Mouse (Mus musculus): ENCODE measurements around the gene Gpatch2.

Gene Gpatch2

DNA sequence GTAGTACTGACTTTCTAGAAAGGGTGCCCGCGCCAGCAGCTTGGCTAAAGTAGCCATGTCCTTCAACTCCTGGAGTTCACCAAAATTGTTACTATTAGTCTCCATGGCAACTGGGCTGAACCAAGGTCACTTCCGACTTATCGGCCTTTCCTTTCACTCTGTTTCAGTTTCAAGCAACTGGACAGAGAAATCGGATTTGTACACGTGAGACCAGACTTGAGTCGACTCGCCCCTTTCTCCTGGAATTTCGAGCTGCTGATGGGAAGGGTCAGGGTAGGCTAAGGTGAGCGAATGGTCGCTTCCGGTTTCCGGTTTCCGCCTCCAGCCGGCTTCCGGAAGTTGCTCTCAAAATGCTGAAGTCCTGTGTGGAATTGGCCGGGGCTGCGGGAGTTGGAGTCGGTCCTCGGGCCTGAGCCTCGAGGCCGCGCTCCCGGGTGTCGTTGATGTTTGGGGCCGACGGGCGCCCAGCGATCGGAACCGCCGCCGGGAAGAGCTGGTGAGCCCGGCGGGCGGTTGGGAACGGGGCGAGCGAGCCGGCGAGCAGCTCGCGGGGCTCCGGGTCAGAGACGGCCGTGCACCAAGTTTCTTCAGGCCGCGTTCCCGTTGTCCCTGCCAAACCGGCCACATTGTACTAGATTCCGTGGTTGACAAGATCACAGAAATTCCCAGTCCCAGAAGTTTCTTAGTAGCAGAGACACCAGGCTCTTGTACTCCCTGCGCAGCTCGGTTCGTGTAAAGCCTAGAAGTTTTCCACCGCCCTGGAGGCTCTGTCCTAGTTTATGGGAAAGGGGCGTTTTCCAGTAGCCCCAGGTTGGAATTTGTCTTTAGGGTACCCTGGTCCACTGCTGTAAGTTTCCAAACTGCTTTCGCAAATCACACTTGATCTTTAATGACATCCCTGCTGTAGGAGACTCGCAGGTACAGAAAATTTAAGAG lies at the start of gene Gpatch2, which contains the start of gene Spata17:
Gene Gpatch2, plus strand, starts transcription at position 328 of the 936 bp plus-strand sequence.
Gene Spata17, minus strand, starts transcription at position 285 of the 936 bp plus-strand sequence.
- in situ Hi-C loops (cut with MboI, MseI): loop anchor here (25.0 kb wide), 1 partner anchor 2003 kb away; the partner anchor contains the start of gene Rab3gap2

GRCm38 (mm10) chr1:187169646-187170045 lies 45.7 kb upstream of the Gpatch2 start:
- in situ Hi-C loops (cut with MboI, MseI): no loop called here

- in situ Hi-C loops (cut with MboI, MseI): no loop called here
Observed at GRCm38 (mm10) chr1:187170361-187170760, 44.9 kb upstream of the Gpatch2 start.

DNA sequence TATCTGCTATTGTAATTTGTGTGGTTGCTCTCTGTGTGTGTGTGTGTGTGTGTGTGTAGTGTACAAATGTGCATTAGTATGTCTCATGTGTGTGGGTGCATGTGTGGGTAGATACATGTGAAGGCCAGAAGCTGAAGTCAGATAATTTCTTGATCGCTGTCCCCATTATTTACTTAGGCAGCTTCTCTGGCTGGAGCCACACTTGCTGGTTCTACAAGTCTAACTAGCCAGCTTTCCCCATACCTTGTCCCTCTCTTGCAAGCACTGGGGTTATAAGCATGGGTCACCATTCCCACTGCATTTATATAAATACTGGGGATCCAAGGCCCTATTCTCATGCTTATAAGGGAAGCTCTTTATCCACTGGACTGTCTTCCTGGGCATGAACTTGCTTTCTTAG lies 39.3 kb upstream of the Gpatch2 start:
- in situ Hi-C loops (cut with MboI, MseI): no loop called here

GRCm38 (mm10) chr1:187178546-187178945 lies 36.8 kb upstream of the Gpatch2 start:
- in situ Hi-C loops (cut with MboI, MseI): no loop called here

DNA sequence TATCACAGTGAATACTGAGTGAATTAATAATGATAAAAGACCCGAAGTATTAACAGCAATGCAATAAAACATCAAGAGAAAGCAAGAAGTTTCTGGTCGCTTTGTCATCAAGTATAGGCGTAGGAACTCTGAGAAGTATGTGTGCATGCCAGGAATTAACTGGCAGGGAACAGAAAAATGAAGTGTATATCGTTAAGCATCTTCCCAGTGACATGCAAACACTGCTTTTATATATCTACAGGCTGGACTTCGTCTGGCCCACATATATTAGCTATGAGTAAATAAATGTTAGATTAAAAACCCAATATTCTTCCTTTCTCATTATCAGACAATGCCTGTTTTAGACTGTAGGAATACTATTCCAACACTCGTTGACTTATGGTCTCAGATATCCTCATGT lies 9.8 kb upstream of the Gpatch2 start:
- in situ Hi-C loops (cut with MboI, MseI): loop anchor here (25.0 kb wide), 1 partner anchor 1993 kb away; the partner anchor contains the start of gene Rab3gap2

DNA sequence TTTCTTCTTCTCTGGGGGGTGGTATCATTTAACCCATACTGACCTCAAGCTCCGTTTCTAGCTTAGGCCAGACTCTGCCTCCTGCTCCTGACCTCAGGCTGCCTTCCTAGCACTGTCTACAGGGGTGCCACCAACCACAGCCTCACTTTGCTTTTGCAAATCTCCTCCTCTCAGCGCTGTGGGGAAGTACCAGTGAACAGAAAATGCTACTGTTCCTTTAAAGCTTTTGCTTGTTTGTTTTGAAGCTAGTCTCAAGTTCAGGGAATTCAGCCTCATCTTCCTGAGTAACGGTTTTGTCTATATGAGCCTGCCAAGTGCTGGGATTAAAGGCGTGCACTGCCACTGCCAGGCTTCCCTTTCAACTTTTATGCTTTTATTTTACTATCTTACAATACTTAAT lies 5.8 kb upstream of the Gpatch2 start:
- in situ Hi-C loops (cut with MboI, MseI): loop anchor here (25.0 kb wide), 1 partner anchor 1997 kb away; the partner anchor contains the start of gene Rab3gap2

DNA sequence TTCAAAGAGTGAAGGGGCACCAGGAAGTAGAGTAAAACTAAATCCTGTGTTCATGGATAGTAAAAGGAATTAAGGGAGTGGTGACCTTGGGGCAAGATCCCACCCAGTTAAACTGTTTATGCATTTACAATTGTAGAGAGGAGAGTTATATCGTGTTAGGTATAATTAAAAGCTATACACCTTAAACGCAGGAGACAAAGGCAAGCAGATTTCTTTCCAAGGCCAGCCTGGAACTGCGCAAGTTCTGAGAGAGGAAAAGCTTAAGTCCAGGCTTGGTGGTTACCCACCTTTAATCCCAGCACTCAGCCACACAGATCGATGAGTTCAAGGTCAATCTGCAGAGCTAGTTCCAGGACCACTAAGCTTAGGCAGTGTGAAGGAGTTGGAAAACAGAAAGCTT lies 4.6 kb upstream of the Gpatch2 start:
- in situ Hi-C loops (cut with MboI, MseI): loop anchor here (5.0 to 25.0 kb wide), 2 partner anchors 463 to 1998 kb away; partner anchors contain the start of genes Rab3gap2 and Rrp15

- in situ Hi-C loops (cut with MboI, MseI): loop anchor here (25.0 kb wide), 1 partner anchor 2005 kb away; the partner anchor contains the start of gene Rab3gap2
Observed at GRCm38 (mm10) chr1:187216620-187217410, 1.5 kb downstream of the Gpatch2 start.

DNA sequence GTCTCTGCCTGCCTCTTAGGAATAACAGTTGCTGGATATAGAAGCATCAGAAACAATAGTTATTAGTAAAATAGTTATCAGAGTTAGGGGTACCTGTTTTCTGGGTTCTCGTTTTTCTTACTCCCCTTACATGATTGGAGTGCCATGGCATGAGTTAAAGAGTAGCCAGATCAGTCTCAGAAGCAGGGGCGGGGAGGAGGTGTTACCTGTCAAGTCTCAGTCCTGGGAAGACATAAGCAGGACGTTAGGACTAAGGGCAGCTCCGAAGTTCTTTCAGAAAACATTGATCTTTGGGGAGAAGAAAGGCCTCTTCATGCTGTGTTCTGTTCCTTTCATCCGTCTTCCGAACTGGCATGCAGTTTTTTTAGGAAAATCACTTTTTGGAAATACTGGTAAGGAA lies 5.4 kb downstream of the Gpatch2 start:
- in situ Hi-C loops (cut with MboI, MseI): loop anchor here (25.0 kb wide), 1 partner anchor 2008 kb away; the partner anchor contains the start of gene Rab3gap2

DNA sequence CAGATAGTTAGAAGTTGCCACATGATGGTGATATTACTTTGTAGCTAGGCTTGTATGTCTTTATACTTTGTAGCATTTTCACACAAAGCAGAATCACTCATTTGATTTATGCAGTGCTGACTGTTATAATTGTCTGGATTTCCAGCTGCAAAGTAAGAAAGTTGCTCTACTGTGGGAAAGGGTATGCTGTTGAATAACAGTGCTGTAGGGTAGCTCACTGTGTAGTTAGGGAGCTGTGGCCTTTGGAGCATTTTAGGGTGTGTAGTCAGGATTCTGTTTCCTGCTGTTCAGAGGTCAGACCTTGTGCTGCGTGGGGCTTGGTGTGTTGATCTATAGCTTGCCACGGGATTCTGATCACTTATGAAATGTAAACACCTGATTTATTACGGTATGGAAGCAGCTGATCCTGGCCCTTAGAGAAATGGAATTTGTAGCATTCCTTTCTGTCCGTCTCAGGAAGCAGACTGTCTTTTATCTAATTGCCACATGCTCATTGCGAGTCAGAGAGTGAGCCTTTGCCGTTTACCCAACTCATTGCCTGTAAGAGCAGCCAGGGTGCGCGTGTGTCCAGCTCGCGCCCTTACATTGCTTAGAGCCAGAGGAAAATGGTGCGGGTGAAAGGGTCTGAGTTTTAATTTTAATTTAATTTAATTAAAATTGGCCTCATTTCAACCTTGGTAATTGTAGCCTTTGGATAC lies 11.2 kb downstream of the Gpatch2 start:
- in situ Hi-C loops (cut with MboI, MseI): no loop called here

- in situ Hi-C loops (cut with MboI, MseI): no loop called here
Observed at GRCm38 (mm10) chr1:187228414-187229146, 13.3 kb downstream of the Gpatch2 start.

GRCm38 (mm10) chr1:187230255-187230654 lies 14.9 kb downstream of the Gpatch2 start:
- in situ Hi-C loops (cut with MboI, MseI): loop anchor here (5.0 kb wide), 1 partner anchor 92 kb away; no protein-coding TSS in a partner anchor

- in situ Hi-C loops (cut with MboI, MseI): loop anchor here (5.0 kb wide), 1 partner anchor 90 kb away; no protein-coding TSS in a partner anchor
Observed at GRCm38 (mm10) chr1:187232196-187232955, 17.1 kb downstream of the Gpatch2 start.

- in situ Hi-C loops (cut with MboI, MseI): loop anchor here (5.0 kb wide), 1 partner anchor 89 kb away; no protein-coding TSS in a partner anchor
Observed at GRCm38 (mm10) chr1:187232996-187233615, 17.8 kb downstream of the Gpatch2 start.

GRCm38 (mm10) chr1:187235161-187235560 lies 19.9 kb downstream of the Gpatch2 start:
- in situ Hi-C loops (cut with MboI, MseI): loop anchor here (5.0 kb wide), 1 partner anchor 57 kb away; no protein-coding TSS in a partner anchor

DNA sequence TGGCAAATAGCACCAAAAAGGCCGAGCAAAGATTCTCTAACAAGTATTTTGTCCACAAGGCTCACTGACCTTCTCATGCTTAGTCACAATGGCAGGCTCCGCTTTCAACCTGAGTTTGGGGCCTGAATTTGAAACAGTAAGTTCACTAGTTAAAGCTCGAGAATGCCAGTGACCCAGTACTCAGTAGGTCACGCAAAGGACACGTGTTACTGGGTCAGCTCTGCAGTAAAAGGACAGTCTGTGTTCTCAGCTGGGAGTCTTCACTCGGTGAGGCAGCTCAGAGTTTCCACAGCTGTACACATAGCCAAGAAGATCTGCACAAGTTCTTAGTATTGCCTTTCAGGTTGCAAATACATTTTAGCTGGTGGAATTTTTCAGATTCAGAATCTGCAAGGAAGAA lies 21.0 kb downstream of the Gpatch2 start:
- in situ Hi-C loops (cut with MboI, MseI): loop anchor here (5.0 kb wide), 1 partner anchor 56 kb away; no protein-coding TSS in a partner anchor

- in situ Hi-C loops (cut with MboI, MseI): loop anchor here (5.0 kb wide), 1 partner anchor 54 kb away; no protein-coding TSS in a partner anchor
Observed at GRCm38 (mm10) chr1:187238061-187238460, 22.8 kb downstream of the Gpatch2 start.

GRCm38 (mm10) chr1:187240304-187240703 lies 25.0 kb downstream of the Gpatch2 start:
- in situ Hi-C loops (cut with MboI, MseI): no loop called here
